Mouse (Mus musculus): ENCODE data around the gene Vcpkmt. TPM values are rescaled to one million over a fixed set of nuclear protein-coding genes. Genes with fewer than 3 reads are reported as not detected.

Gene Vcpkmt
- polyA plus RNA-seq (2015; fragmentation: Nextera tagmentation; extraction: Ambion mirVana): 6.6 and 9.7 TPM in 2 replicates

GRCm38 (mm10) chr12:69582613-69583269 lies at the start of gene Vcpkmt:
TSS of gene Vcpkmt (minus strand) at chr12:69583028.

Small RNA genes within 50 kb of the gene (microRNA-seq; reads per million reads assigned to microRNA genes)
- gene Gm23018: 0 reads per million in 2 experiments

Other genes with a start within 250 kb of the Vcpkmt start
- gene Nemf, start 225.9 kb downstream of the Vcpkmt start, polyA plus RNA-seq (2015; fragmentation: Nextera tagmentation; extraction: Ambion mirVana): 44.1 and 44.9 TPM in 2 replicates
- 36.7 and 51.6 TPM in 2 replicates for gene Arf6, start 210.9 kb downstream of the Vcpkmt start, polyA plus RNA-seq (2015; fragmentation: Nextera tagmentation; extraction: Ambion mirVana)
- 1.2 and 1.6 TPM in 2 replicates for gene Gm9887, start 210.6 kb downstream of the Vcpkmt start, polyA plus RNA-seq (2015; fragmentation: Nextera tagmentation; extraction: Ambion mirVana)
- 7.9 and 9.3 TPM in 2 replicates for gene Sos2, start 98.8 kb upstream of the Vcpkmt start, polyA plus RNA-seq (2015; fragmentation: Nextera tagmentation; extraction: Ambion mirVana)
- 29.1 and 31.6 TPM in 2 replicates for gene L2hgdh, start 141.8 kb upstream of the Vcpkmt start, polyA plus RNA-seq (2015; fragmentation: Nextera tagmentation; extraction: Ambion mirVana)
- 19.9 and 23.8 TPM in 2 replicates for gene Atp5s, start 141.9 kb upstream of the Vcpkmt start, polyA plus RNA-seq (2015; fragmentation: Nextera tagmentation; extraction: Ambion mirVana)
- 1.6 and 2.1 TPM in 2 replicates for gene Cdkl1, start 208.2 kb upstream of the Vcpkmt start, polyA plus RNA-seq (2015; fragmentation: Nextera tagmentation; extraction: Ambion mirVana)